Comparison of ENCODE assay signal across 11 mouse cellular contexts in the genomic region with DNA sequence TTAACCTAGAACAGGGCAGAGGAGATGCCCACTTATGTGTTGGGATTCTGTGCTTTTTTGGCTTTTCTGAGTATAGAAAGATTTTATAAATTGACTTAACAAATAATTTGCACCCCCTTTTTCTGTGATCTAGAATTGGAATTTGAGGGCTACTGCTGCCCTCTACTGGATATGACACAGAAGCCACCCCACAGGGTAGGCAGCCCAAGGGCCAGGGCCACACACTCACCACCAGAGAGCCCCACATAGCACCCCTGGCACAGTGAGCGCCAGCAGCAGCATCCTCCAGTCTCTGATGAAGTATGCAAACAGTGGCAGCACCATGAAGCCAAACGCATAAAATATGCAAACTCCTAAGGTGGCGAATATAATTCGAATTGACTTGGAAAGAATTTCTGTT. TPM values are rescaled to one million over a fixed set of nuclear protein-coding genes. Genes with fewer than 3 reads are reported as not detected.
DNase-seq lines count a peak whose midpoint lies in the region; ATAC-seq and TF ChIP-seq lines count a peak whose summit lies in the region.
"Had no signal": no experiment of that assay in that cellular context is flagged by ENCODE, and none has a peak within 500 bp of the region (broad histone marks: within the 10 kb centered on the region; RNA-seq: fewer than 3 reads in every experiment).

No protein-coding gene starts in this region.

- no peak overlapping the region for H3K27ac ChIP-seq in kidney, embryonic 16.5 days (ENCODE audit: low read length)
- H3K27ac ChIP-seq: hindbrain, embryonic 15.5 days; limb, embryonic 13.5 days had no signal

- H3ac ChIP-seq in C2C12 (ENCODE audit: control insufficient read depth, insufficient read length, low read depth) = no peak overlapping the region

- H3K27me3 ChIP-seq in kidney, embryonic 16.5 days (ENCODE audit: insufficient read depth, low read length) = no peaks in the 10 kb centered on the region
- H3K27me3 ChIP-seq in C2C12 (ENCODE audit: control insufficient read depth, insufficient read depth, insufficient read length) (no peaks in the 10 kb centered on the region), Patski (no peaks in the 10 kb centered on the region)
- H3K27me3 ChIP-seq: hindbrain, embryonic 15.5 days; limb, embryonic 13.5 days had no signal

- H3K9ac ChIP-seq in kidney, embryonic 16.5 days (replicated peaks; ENCODE audit: low read length) = no peak overlapping the region
- H3K9ac ChIP-seq: hindbrain, embryonic 15.5 days; limb, embryonic 13.5 days had no signal

- H3K79me3 ChIP-seq in C2C12 (ENCODE audit: low read depth) = no peaks in the 10 kb centered on the region

- WGBS in kidney, embryonic 16.5 days = 80% methylated on average over 4 of the region's 4 CpGs

- no peak overlapping the region for H3K4me2 ChIP-seq in kidney, embryonic 16.5 days (replicated peaks; ENCODE audit: low read depth, low read length)
- H3K4me2 ChIP-seq: hindbrain, embryonic 15.5 days; limb, embryonic 13.5 days had no signal

- no peak overlapping the region for H3K4me3 ChIP-seq in kidney, embryonic 16.5 days (ENCODE audit: low read length)
- no peak overlapping the region for H3K4me3 ChIP-seq in C2C12 (ENCODE audit: insufficient read depth, poor library complexity, severe bottlenecking)
- H3K4me3 ChIP-seq: hindbrain, embryonic 15.5 days; limb, embryonic 13.5 days had no signal

- peak; percentile 49 for DNase-seq in kidney, adult 9 months
- no peak for DNase-seq in Patski (ENCODE audit: low read depth, low spot score)
- DNase-seq in right cerebral cortex, postnatal 25 days = no peak
- DNase-seq in gastrocnemius, postnatal 4 days (ENCODE audit: low spot score in 2 of 2) = no peak
- no peak for DNase-seq in embryo, embryonic 10.5 days (ENCODE audit: low spot score)
- DNase-seq: embryo, embryonic 11 days had no signal

- CTCF ChIA-PET in Patski (lab: Charles Lee) = no interaction called here

- peak; percentile 4 for TF ChIP-seq CTCF in C2C12 (IDR thresholded peaks at IDR 0.05; ENCODE audit: control insufficient read depth, insufficient read depth, insufficient read length)
- peak; percentile 76 for TF ChIP-seq CTCF in Patski (IDR thresholded peaks at IDR 0.05)

- in situ Hi-C loops in Patski (cut with MboI; ENCODE audit: low pct_unique_long_range_greater_than_20kb) = loop anchor here (25.0 kb wide), 1 partner anchor 412 kb away; the partner anchor contains the start of genes Gm10447, Gm9837 and Shroom1

- H3K9me3 ChIP-seq in kidney, embryonic 16.5 days (ENCODE audit: low read length) = no peaks in the 10 kb centered on the region
- H3K9me3 ChIP-seq: hindbrain, embryonic 15.5 days; limb, embryonic 13.5 days had no signal

- no peak for ATAC-seq in kidney, embryonic 16.5 days (ENCODE audit: low FRiP score, low TSS enrichment)
- no peak for ATAC-seq in Patski
- 0 out of 2 replicates have a peak, but pooled peaks have one; percentile 33 for ATAC-seq in neutrophil, adult 5-6 weeks (ENCODE audit: extremely low read depth, insufficient number of reproducible peaks, low FRiP score, poor library complexity, severe bottlenecking)

- H3K4me1 ChIP-seq in kidney, embryonic 16.5 days (ENCODE audit: insufficient read depth, low read length) = no peaks in the 10 kb centered on the region
- H3K4me1 ChIP-seq: hindbrain, embryonic 15.5 days; limb, embryonic 13.5 days had no signal

- no peaks in the 10 kb centered on the region for H3K79me2 ChIP-seq in C2C12 (ENCODE audit: control insufficient read depth, insufficient read depth)

- POLR2A ChIA-PET in Patski (lab: Charles Lee) = no interaction called here

- H3K36me3 ChIP-seq in kidney, embryonic 16.5 days (ENCODE audit: insufficient read depth, low read length) = peaks cover 16% of the 10 kb centered on the region; the same call in 1 of the 2 replicates
- H3K36me3 ChIP-seq in C2C12 (ENCODE audit: control insufficient read depth, insufficient read depth) = peaks cover 7% of the 10 kb centered on the region

TF ChIP-seq in C2C12, 6 proteins besides CTCF, POLR2A, EP300 and RAD21:
- TF ChIP-seq MAX (IDR thresholded peaks at IDR 0.05) = no peak
- no peak for TF ChIP-seq MYOD1 (IDR thresholded peaks at IDR 0.05; ENCODE audit: control insufficient read depth, insufficient read length, low read depth)
- TF ChIP-seq CEBPB (IDR thresholded peaks at IDR 0.05; ENCODE audit: low read depth) = no peak
- TF ChIP-seq USF1 (IDR thresholded peaks at IDR 0.05; ENCODE audit: low read depth) = no peak
- TF ChIP-seq FOSL1 (IDR thresholded peaks at IDR 0.05; ENCODE audit: insufficient read depth, low read length, poor library complexity, severe bottlenecking) = no peak
- TF ChIP-seq MYOG (IDR thresholded peaks at IDR 0.05; ENCODE audit: control insufficient read depth, extremely low read depth, insufficient read length) = no peak

RNA-seq across cellular contexts. Expression of gene Gm12216, which starts 15.7 kb away (rescaled TPM):
- polyA plus RNA-seq in kidney, embryonic 16.5 days (2015; fragmentation: Nextera tagmentation; extraction: Ambion mirVana) = 1.1 and 2.1 TPM in 2 replicates
- 0.49 TPM for polyA plus RNA-seq in C2C12 (2012; fragmentation: generic; extraction: Trizol)
- 0.58 TPM for polyA plus RNA-seq in Patski (2021)
- 10.1 and 12.6 TPM in 2 replicates for total RNA-seq in neutrophil, adult 5-6 weeks (2017)
- 1 to 10 TPM; 3.2 to 4.6 TPM for total RNA-seq in gastrocnemius, postnatal 4 days (2021)

RNA-seq across cellular contexts. Expression of gene Slc22a5, which starts 16.8 kb away (rescaled TPM):
- 17.3 and 18.4 TPM in 2 replicates for polyA plus RNA-seq in kidney, embryonic 16.5 days (2015; fragmentation: Nextera tagmentation; extraction: Ambion mirVana)
- 2.9 TPM for polyA plus RNA-seq in C2C12 (2012; fragmentation: generic; extraction: Trizol)
- polyA plus RNA-seq in Patski (2021) = 26.7 TPM
- total RNA-seq in neutrophil, adult 5-6 weeks (2017) = 7.7 and 10.0 TPM in 2 replicates
- total RNA-seq in gastrocnemius, postnatal 4 days (2021) = 1 to 10 TPM; 8.6 to 8.8 TPM
